ENCODE assay signal across 3 mouse cellular contexts in genomic region chr14:44813152-44813551, GRCm38 (mm10). TPM values are rescaled to one million over a fixed set of nuclear protein-coding genes. Genes with fewer than 3 reads are reported as not detected.
"Had no signal": no experiment of that assay in that cellular context is flagged by ENCODE, and none has a peak within 500 bp of the region (broad histone marks: within the 10 kb centered on the region; RNA-seq: fewer than 3 reads in every experiment).

No protein-coding gene starts in this region.

RNA-seq across cellular contexts. Expression of gene Ptgdr, which starts 46.0 kb away (rescaled TPM):
- total RNA-seq: liver, adult 2 months; megakaryocyte-erythroid progenitor cell, adult 5-6 weeks; monocyte, adult 5-6 weeks had no signal
